Mouse (Mus musculus) gastrocnemius, adult 18-20 months (tissue): ENCODE results near the gene Cox5b. TPM values are rescaled to one million over a fixed set of nuclear protein-coding genes. Genes with fewer than 3 reads are reported as not detected.
A peak's percentile ranks its signal among the peaks of the same experiment; 100 is the strongest.
"Not testable (repeated sequence)": the region's sequence is repeated elsewhere in the genome, so short reads cannot be mapped to it uniquely, and the experiment has no call there.

Source experiments
- DNase-seq: peaks from one replicate; pipeline ENCODE4 v3.0.0; 2021; ENCODE audit warnings: low spot score
- long read RNA-seq, 2 experiments: library from polyadenylated mRNA; stranded (forward); transcript quantifications; one replicate each; pipeline ENCODE4 v2.0.0; 2021
- total RNA-seq, 2 experiments: library from RNA; stranded (reverse); gene quantifications; 2 replicates each; pipeline ENCODE4 v1.2.3; 2021

The Cox5b gene
- total RNA-seq: 1,000 to 10,000 TPM; 1,366 to 1,435 TPM
- long read RNA-seq, experiment 1, transcript Cox5b-204 (4 exons, 865 nt): major isoform, 623 of 641 reads
- long read RNA-seq, experiment 1, partial matches to known transcripts: 14 of 641 reads
- long read RNA-seq, experiment 1, other reads (novel, unspliced or antisense): 0 of 641 reads
- long read RNA-seq, experiment 2, transcript Cox5b-204 (4 exons, 865 nt): major isoform, 444 of 461 reads
- long read RNA-seq, experiment 2, partial matches to known transcripts: 14 of 461 reads
- long read RNA-seq, experiment 2, other reads (novel, unspliced or antisense): 2 of 461 reads

- peak; percentile 98 for DNase-seq
Measured at GRCm38 (mm10) chr1:36691271-36692155, at the start of gene Cox5b. Gene Cox5b, plus strand, starts transcription at chr1:36691449.

- DNase-seq: no peak
Measured at GRCm38 (mm10) chr1:36643957-36644614, 47.2 kb upstream of the Cox5b start.

GRCm38 (mm10) chr1:36644615-36645007, 46.6 kb upstream of the Cox5b start:
- no peak for DNase-seq

GRCm38 (mm10) chr1:36646285-36646684, 45.0 kb upstream of the Cox5b start:
- no peak for DNase-seq

- DNase-seq: no peak
Measured at GRCm38 (mm10) chr1:36647631-36648030, 43.6 kb upstream of the Cox5b start.

GRCm38 (mm10) chr1:36655039-36655438, 36.2 kb upstream of the Cox5b start:
- no peak for DNase-seq

- no peak for DNase-seq
Measured at GRCm38 (mm10) chr1:36656233-36656632, 35.0 kb upstream of the Cox5b start.

- DNase-seq: no peak
Measured at GRCm38 (mm10) chr1:36657658-36658415, 33.4 kb upstream of the Cox5b start.

GRCm38 (mm10) chr1:36658621-36659399, 32.4 kb upstream of the Cox5b start:
- DNase-seq: no peak

GRCm38 (mm10) chr1:36664457-36664856, 26.8 kb upstream of the Cox5b start:
- peak; percentile 30 for DNase-seq

- DNase-seq: no peak
Measured at GRCm38 (mm10) chr1:36665165-36665723, 26.0 kb upstream of the Cox5b start.

- DNase-seq: no peak
Measured at GRCm38 (mm10) chr1:36665934-36666333, 25.3 kb upstream of the Cox5b start.

- not testable (repeated sequence) for DNase-seq
Measured at GRCm38 (mm10) chr1:36668007-36668406, 23.2 kb upstream of the Cox5b start.

- no peak for DNase-seq
Measured at GRCm38 (mm10) chr1:36670256-36670655, 21.0 kb upstream of the Cox5b start.

- no peak for DNase-seq
Measured at GRCm38 (mm10) chr1:36671260-36671659, 20.0 kb upstream of the Cox5b start.

- DNase-seq: no peak
Measured at GRCm38 (mm10) chr1:36672648-36673350, 18.4 kb upstream of the Cox5b start.

- DNase-seq: no peak
Measured at GRCm38 (mm10) chr1:36674936-36675335, 16.3 kb upstream of the Cox5b start.

GRCm38 (mm10) chr1:36680893-36681292, 10.4 kb upstream of the Cox5b start:
- DNase-seq: no peak

- no peak for DNase-seq
Measured at GRCm38 (mm10) chr1:36682620-36683355, 8.5 kb upstream of the Cox5b start, which contains the start of gene Fam178b. Gene Fam178b, minus strand, starts transcription at chr1:36683183.
